Mouse (Mus musculus) hindbrain, embryonic 11.5 days (tissue): ENCODE measurements around the gene Rgs4. TPM values are rescaled to one million over a fixed set of nuclear protein-coding genes. Genes with fewer than 3 reads are reported as not detected.
A peak's percentile ranks its signal among the peaks of the same experiment; 100 is the strongest.

Experiments used
- ATAC-seq: fragments of 200-750 bp; cut with Nextera tagmentation; 2 replicates; pipeline ENCODE4 v1.8.0; 2017; ENCODE audit warnings: mild to moderate bottlenecking, moderate TSS enrichment, moderate library complexity; ENCODE audit not compliant: low FRiP score
- DNase-seq: peaks from one replicate; pipeline ENCODE4 v3.0.0-alpha.2; 2015; ENCODE audit warnings: low spot score
- H3K27ac ChIP-seq: fragments of 300-500 bp; sonication (generic); 2 replicates; pipeline ENCODE4 v1.5.1; 2014; ENCODE audit warnings: mild to moderate bottlenecking, low read depth, low read length
- H3K27me3 ChIP-seq: fragments of 300-500 bp; sonication (generic); 2 replicates; pipeline ENCODE4 v1.6.1; 2014; ENCODE audit warnings: mild to moderate bottlenecking, low read length, moderate library complexity, mixed read lengths; ENCODE audit not compliant: control insufficient read depth, insufficient read depth
- H3K36me3 ChIP-seq: fragments of 300-500 bp; sonication (generic); 2 replicates; pipeline ENCODE4 v1.6.1; 2014; ENCODE audit warnings: mild to moderate bottlenecking, low read length, moderate library complexity, mixed read lengths; ENCODE audit not compliant: control insufficient read depth, insufficient read depth
- H3K4me1 ChIP-seq: fragments of 300-500 bp; sonication (generic); replicated peaks from 2 replicates; pipeline ENCODE4 v1.6.1; 2014; ENCODE audit warnings: low read length, mixed read lengths; ENCODE audit not compliant: control insufficient read depth, insufficient read depth
- H3K4me2 ChIP-seq: fragments of 300-500 bp; sonication (generic); replicated peaks from 2 replicates; pipeline ENCODE4 v1.6.1; 2014; ENCODE audit warnings: mild to moderate bottlenecking, low read depth, low read length
- H3K4me3 ChIP-seq: fragments of 300-500 bp; sonication (generic); 2 replicates; pipeline ENCODE4 v1.5.1; 2014; ENCODE audit warnings: low read depth, low read length
- H3K9ac ChIP-seq: fragments of 300-500 bp; sonication (generic); 2 replicates; pipeline ENCODE4 v1.6.1; 2014; ENCODE audit warnings: low read depth, low read length
- H3K9me3 ChIP-seq: fragments of 300-500 bp; sonication (generic); 2 replicates; pipeline ENCODE4 v1.6.1; 2016; ENCODE audit warnings: low read length; ENCODE audit not compliant: control insufficient read depth
- WGBS: fragments of 180-500 bp; shearing (Covaris S2); extraction: QIAGEN DNeasy Blood & Tissue Kit; methylation state at CpG from one replicate; pipeline ENCODE4 v1.1.7; 2014; 5-methylcytosine and 5-hydroxymethylcytosine counted together
- polyA plus RNA-seq: library from polyadenylated mRNA; unstranded; fragments of >200 nt; fragmentation: Nextera tagmentation; extraction: Ambion mirVana; gene quantifications from 2 replicates; pipeline ENCODE4 v1.2.1, GENCODE M21; 2014

Rgs4 gene
- polyA plus RNA-seq, 1 experiment from 2014 or later = 17.3 TPM

DNA sequence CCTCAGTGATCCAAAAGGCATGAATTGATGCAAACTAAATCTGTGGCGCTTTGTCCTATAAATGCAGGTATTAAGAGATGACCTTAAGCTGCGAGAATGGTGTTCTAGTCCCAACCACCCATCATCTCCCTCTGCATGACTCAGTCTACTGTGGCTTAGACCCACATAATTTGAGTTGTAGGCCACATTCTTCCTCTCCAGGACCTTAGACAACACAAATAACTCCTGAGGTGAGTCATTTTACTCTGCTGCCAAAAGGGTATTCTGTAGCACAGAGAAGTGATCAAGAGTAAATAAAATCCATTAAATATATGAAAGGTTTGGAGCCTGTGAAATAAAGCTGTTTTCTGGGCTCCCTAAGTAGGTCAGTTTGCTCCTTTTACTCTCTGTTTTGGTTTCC, 48.3 kb downstream of the Rgs4 start:
- no peak overlapping the region for H3K4me3 ChIP-seq
- no peaks in the 10 kb centered on the region for H3K36me3 ChIP-seq
- no peaks in the 10 kb centered on the region for H3K27me3 ChIP-seq
- no peaks in the 10 kb centered on the region for H3K4me1 ChIP-seq
- 91% methylated on average over 2 of the region's 2 CpGs for WGBS
- ATAC-seq (no peak), DNase-seq (no peak)
- H3K27ac ChIP-seq = no peak overlapping the region
- no peak overlapping the region for H3K9ac ChIP-seq
- no peak overlapping the region for H3K4me2 ChIP-seq
- H3K9me3 ChIP-seq = no peaks in the 10 kb centered on the region

DNA sequence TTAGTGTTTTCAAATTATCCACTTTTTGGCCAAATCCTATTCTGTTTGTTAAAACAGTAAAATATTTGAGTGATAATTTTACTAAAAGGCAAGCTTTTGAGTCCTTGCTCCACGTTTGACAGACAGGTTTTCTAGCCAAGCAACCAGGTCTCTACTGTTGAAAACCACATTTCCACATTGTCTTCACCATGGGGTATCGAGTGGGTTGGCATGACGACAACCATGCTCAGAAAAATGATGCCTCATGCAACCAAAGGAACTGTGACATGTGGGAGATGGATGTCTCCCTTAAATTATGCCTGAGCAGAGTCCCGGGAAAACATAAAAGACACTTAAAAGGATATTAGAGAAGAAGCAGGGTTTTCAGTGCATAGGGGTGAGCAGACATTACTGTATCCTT, 50.2 kb downstream of the Rgs4 start:
- ATAC-seq = no peak
- no peaks in the 10 kb centered on the region for H3K36me3 ChIP-seq
- no peak overlapping the region for H3K4me3 ChIP-seq
- whole genome bisulfite sequencing = 66% methylated on average over 4 of the region's 4 CpGs
- no peak for DNase-seq
- H3K4me1 ChIP-seq = no peaks in the 10 kb centered on the region
- no peaks in the 10 kb centered on the region for H3K9me3 ChIP-seq
- no peak overlapping the region for H3K9ac ChIP-seq
- H3K4me2 ChIP-seq = no peak overlapping the region
- no peak overlapping the region for H3K27ac ChIP-seq
- H3K27me3 ChIP-seq = no peaks in the 10 kb centered on the region

DNA sequence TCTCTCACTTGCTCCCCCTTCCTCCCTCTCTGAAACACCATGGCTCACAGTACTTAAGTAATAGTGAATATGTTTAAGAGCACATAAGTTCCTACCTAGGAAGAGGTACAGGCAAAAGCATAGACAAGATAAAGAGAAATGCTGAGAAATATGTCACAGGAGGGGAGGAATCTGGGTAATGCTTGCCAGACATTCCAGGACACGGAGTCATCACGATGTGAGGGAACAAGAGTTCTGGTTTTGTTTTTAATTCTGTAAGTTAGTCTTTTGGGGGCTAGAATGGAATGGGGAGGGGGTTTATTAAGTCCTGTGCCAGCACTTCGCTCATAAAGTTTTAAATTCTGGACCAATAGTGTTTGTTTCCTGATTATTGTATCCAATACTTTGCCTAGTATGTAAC, 52.1 kb downstream of the Rgs4 start:
- Histone ChIP-seq H3K36me3 (no peaks in the 10 kb centered on the region), H3K27ac (no peak overlapping the region), H3K4me3 (no peak overlapping the region), H3K4me2 (no peak overlapping the region), H3K9ac (no peak overlapping the region), H3K27me3 (no peaks in the 10 kb centered on the region), H3K9me3 (no peaks in the 10 kb centered on the region), H3K4me1 (no peaks in the 10 kb centered on the region)
- ATAC-seq (no peak), DNase-seq (no peak)
- 90% methylated on average over 3 of the region's 3 CpGs for WGBS

DNA sequence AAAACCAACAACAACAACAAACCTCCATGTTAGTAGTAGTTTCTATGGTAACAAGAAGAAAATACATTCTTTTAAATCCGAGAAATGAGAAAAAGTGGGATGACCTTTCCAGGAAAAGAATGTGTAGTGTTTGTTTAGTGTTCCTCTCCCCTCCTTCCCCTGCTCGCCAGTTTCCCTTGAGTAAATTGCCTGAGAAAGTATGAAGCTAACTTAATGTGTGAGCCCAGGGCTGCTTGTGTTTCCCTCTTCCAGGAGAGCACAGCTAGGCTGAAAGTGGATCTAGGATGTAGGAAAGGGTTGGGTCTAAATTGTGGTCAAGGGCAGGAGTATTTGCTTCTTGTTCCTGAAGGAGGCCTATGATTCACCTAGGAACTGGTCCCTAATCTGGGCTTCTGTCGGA, 53.9 kb downstream of the Rgs4 start:
- no peak overlapping the region for H3K27ac ChIP-seq
- 64% methylated on average over 3 of the region's 3 CpGs for WGBS

DNA sequence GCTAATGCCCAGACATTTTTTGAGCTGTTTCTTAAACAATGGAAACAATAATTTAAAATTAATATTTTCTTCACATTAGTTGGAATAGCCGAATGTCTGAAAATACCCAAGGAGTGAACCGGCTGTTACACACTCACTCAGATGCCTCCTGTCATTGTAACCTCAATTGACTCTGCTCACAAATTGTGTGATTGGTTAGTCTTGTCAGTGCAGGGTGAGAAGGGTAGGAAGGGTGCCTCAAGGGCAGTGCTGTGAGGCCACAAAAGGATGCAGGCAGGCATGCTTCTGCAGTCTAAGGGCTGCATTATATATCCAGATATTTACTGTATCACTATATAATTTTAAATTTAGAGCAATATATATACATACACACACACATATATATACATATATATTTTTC, 54.4 kb downstream of the Rgs4 start:
- H3K27ac ChIP-seq = no peak overlapping the region
- H3K4me1 ChIP-seq = no peaks in the 10 kb centered on the region
- peak; percentile 65; the same call in 1 of the 2 replicates for ATAC-seq
- no peaks in the 10 kb centered on the region for H3K36me3 ChIP-seq
- DNase-seq = no peak
- 73% methylated on average over 2 of the region's 2 CpGs for WGBS
- H3K9me3 ChIP-seq = no peaks in the 10 kb centered on the region
- no peak overlapping the region for H3K4me2 ChIP-seq
- H3K4me3 ChIP-seq = no peak overlapping the region
- H3K9ac ChIP-seq = no peak overlapping the region
- no peaks in the 10 kb centered on the region for H3K27me3 ChIP-seq

More for the DNA sequence above, 53.9 kb downstream of the Rgs4 start:
- Histone ChIP-seq H3K4me1 (no peaks in the 10 kb centered on the region), H3K36me3 (no peaks in the 10 kb centered on the region), H3K27me3 (no peaks in the 10 kb centered on the region), H3K4me3 (no peak overlapping the region), H3K4me2 (no peak overlapping the region), H3K9me3 (no peaks in the 10 kb centered on the region), H3K9ac (no peak overlapping the region)
- ATAC-seq (no peak), DNase-seq (no peak)

Other genes starting within 250 kb of the Rgs4 start
- gene Nuf2, start 216.2 kb downstream of the Rgs4 start, polyA plus RNA-seq = 75.5 and 81.7 TPM in 2 replicates
- 3.0 and 3.7 TPM in 2 replicates for gene Rgs5, start 92.1 kb downstream of the Rgs4 start, polyA plus RNA-seq
- 0.63 and 0.69 TPM in 2 replicates for gene Ccdc190, start 181.0 kb upstream of the Rgs4 start, polyA plus RNA-seq
- 26.3 and 27.6 TPM in 2 replicates for gene Hsd17b7, start 221.6 kb upstream of the Rgs4 start, polyA plus RNA-seq